ENCODE assay signal across 24 mouse cellular contexts in genomic region chr3:20141240-20141639, GRCm38 (mm10). TPM values are rescaled to one million over a fixed set of nuclear protein-coding genes. Genes with fewer than 3 reads are reported as not detected.
DNase-seq lines count a peak whose midpoint lies in the region; ATAC-seq and TF ChIP-seq lines count a peak whose summit lies in the region.
"Had no signal": no experiment of that assay in that cellular context is flagged by ENCODE, and none has a peak within 500 bp of the region (broad histone marks: within the 10 kb centered on the region; RNA-seq: fewer than 3 reads in every experiment).

No protein-coding gene starts in this region.

- H3K27me3 ChIP-seq in heart, embryonic 14.5 days (ENCODE audit: control insufficient read depth, insufficient read depth, low read length): no peaks in the 10 kb centered on the region
- no peaks in the 10 kb centered on the region for H3K27me3 ChIP-seq in heart, adult 2 months (ENCODE audit: control insufficient read depth, insufficient read depth, low read length)
- H3K27me3 ChIP-seq in intestine, embryonic 15.5 days (replicated peaks): no peaks in the 10 kb centered on the region
- H3K27me3 ChIP-seq in limb, embryonic 11.5 days (ENCODE audit: control insufficient read depth, insufficient read depth, low read length): no peaks in the 10 kb centered on the region
- H3K27me3 ChIP-seq: embryonic facial prominence, embryonic 13.5 days; limb, embryonic 13.5 days; lung, embryonic 15.5 days; midbrain, embryonic 15.5 days; neural tube, embryonic 15.5 days had no signal

- H3K4me1 ChIP-seq in heart, embryonic 14.5 days (ENCODE audit: control insufficient read depth in 2 of 2, insufficient read depth in 2 of 2, low read length in 2 of 2): peaks cover 19 to 54% of the 10 kb centered on the region in 2 experiments
- H3K4me1 ChIP-seq in heart, adult 2 months (ENCODE audit: control insufficient read depth, insufficient read depth, low read length): no peaks in the 10 kb centered on the region
- H3K4me1 ChIP-seq in intestine, embryonic 15.5 days (replicated peaks): no peaks in the 10 kb centered on the region
- peaks cover 10% of the 10 kb centered on the region for H3K4me1 ChIP-seq in limb, embryonic 11.5 days (ENCODE audit: control insufficient read depth, insufficient read depth, low read length)
- H3K4me1 ChIP-seq: midbrain, embryonic 15.5 days; neural tube, embryonic 15.5 days had no signal

- no peaks in the 10 kb centered on the region; the same call in none of the 2 replicates for H3K79me2 ChIP-seq in heart, adult 2 months (replicated peaks; ENCODE audit: control insufficient read depth, insufficient read depth, low read length)

- ATAC-seq in heart, embryonic 14.5 days (ENCODE audit: insufficient number of reproducible peaks, insufficient read depth, low FRiP score, low read depth): no peak
- ATAC-seq in intestine, embryonic 15.5 days: peak; percentile 46; the same call in 1 of the 2 replicates
- no peak for ATAC-seq in limb, embryonic 11.5 days (ENCODE audit: insufficient number of reproducible peaks, low FRiP score, low TSS enrichment, low read depth)
- ATAC-seq: forebrain, postnatal 0 days; hindbrain, embryonic 16.5 days; midbrain, embryonic 15.5 days had no signal

- no peak for TF ChIP-seq POLR2A in heart, adult 2 months (IDR thresholded peaks at IDR 0.05; ENCODE audit: insufficient read depth, low read depth, low read length)

- TF ChIP-seq EP300 in heart, adult 2 months (IDR thresholded peaks at IDR 0.05; ENCODE audit: insufficient read depth, low read depth, low read length): no peak

- peak; percentile 11 for DNase-seq in heart, adult 11 months
- DNase-seq in heart, adult 18-20 months: no peak
- no peak for DNase-seq in heart, adult 2 months
- no peak for DNase-seq in limb, embryonic 11.5 days (ENCODE audit: low spot score)
- DNase-seq in ovary, postnatal 10 days (ENCODE audit: low spot score): no peak
- DNase-seq: adrenal gland, postnatal 10 days; cerebellum, adult 9-11 months; forebrain, postnatal 0 days; kidney, adult 9 months; layer of hippocampus, adult 9-11 months; right cerebral cortex, adult 18-20 months; spleen, adult 18-20 months; thymus, postnatal 25 days had no signal

- no peak for TF ChIP-seq CTCF in heart, adult 2 months (IDR thresholded peaks at IDR 0.05)

- H3K9me3 ChIP-seq in heart, embryonic 14.5 days (ENCODE audit: control insufficient read depth, low read length): no peaks in the 10 kb centered on the region
- H3K9me3 ChIP-seq in intestine, embryonic 15.5 days: no peaks in the 10 kb centered on the region
- H3K9me3 ChIP-seq in limb, embryonic 11.5 days (ENCODE audit: control insufficient read depth, low read length): no peaks in the 10 kb centered on the region
- H3K9me3 ChIP-seq: embryonic facial prominence, embryonic 13.5 days; G1E; limb, embryonic 13.5 days; lung, embryonic 15.5 days; midbrain, embryonic 10.5 days; midbrain, embryonic 15.5 days; neural tube, embryonic 15.5 days had no signal

- H3K9ac ChIP-seq in heart, embryonic 14.5 days (ENCODE audit: low read length): no peak overlapping the region
- H3K9ac ChIP-seq in heart, adult 2 months (ENCODE audit: low read depth, low read length): no peak overlapping the region
- H3K9ac ChIP-seq in intestine, embryonic 15.5 days: no peak overlapping the region
- no peak overlapping the region for H3K9ac ChIP-seq in limb, embryonic 11.5 days (ENCODE audit: low read length)
- H3K9ac ChIP-seq: embryonic facial prominence, embryonic 13.5 days; forebrain, postnatal 0 days; limb, embryonic 13.5 days; lung, embryonic 15.5 days; midbrain, embryonic 15.5 days; neural tube, embryonic 15.5 days had no signal

- intact Hi-C loops in heart, adult 2 months (cut with DNase I): no loop called here

- H3K4me3 ChIP-seq in heart, embryonic 14.5 days (ENCODE audit: control insufficient read depth in 1 of 2, insufficient read depth in 1 of 2, low read depth in 1 of 2, low read length in 2 of 2): no peak overlapping the region
- no peak overlapping the region for H3K4me3 ChIP-seq in heart, adult 2 months
- no peak overlapping the region for H3K4me3 ChIP-seq in intestine, embryonic 15.5 days (replicated peaks)
- H3K4me3 ChIP-seq in limb, embryonic 11.5 days (ENCODE audit: low read depth, low read length): no peak overlapping the region
- H3K4me3 ChIP-seq: embryonic facial prominence, embryonic 13.5 days; limb, embryonic 13.5 days; lung, embryonic 15.5 days; midbrain, embryonic 10.5 days; midbrain, embryonic 15.5 days; neural tube, embryonic 15.5 days had no signal

- H3K36me3 ChIP-seq in heart, embryonic 14.5 days (ENCODE audit: control insufficient read depth, insufficient read depth, low read length): peaks cover 78% of the 10 kb centered on the region
- H3K36me3 ChIP-seq in heart, adult 2 months (ENCODE audit: control insufficient read depth, insufficient read depth, low read length): peaks cover 22% of the 10 kb centered on the region
- H3K36me3 ChIP-seq in intestine, embryonic 15.5 days: 0 out of 2 replicates have a peak, but pooled peaks cover 3% of the 10 kb centered on the region
- H3K36me3 ChIP-seq in limb, embryonic 11.5 days (ENCODE audit: control insufficient read depth, insufficient read depth, low read length): no peaks in the 10 kb centered on the region
- H3K36me3 ChIP-seq: G1E; midbrain, embryonic 10.5 days; midbrain, embryonic 15.5 days had no signal

- H3K4me2 ChIP-seq in heart, embryonic 14.5 days (ENCODE audit: low read length): no peak overlapping the region; the same call in 1 of the 2 replicates
- no peak overlapping the region for H3K4me2 ChIP-seq in intestine, embryonic 15.5 days (replicated peaks)
- no peak overlapping the region for H3K4me2 ChIP-seq in limb, embryonic 11.5 days (ENCODE audit: low read depth, severe bottlenecking)
- H3K4me2 ChIP-seq: embryonic facial prominence, embryonic 13.5 days; limb, embryonic 13.5 days; liver, embryonic 11.5 days; lung, embryonic 15.5 days; midbrain, embryonic 15.5 days; neural tube, embryonic 15.5 days had no signal

- peak overlapping the region; percentile 10 to 58; a peak in 3 of 4 replicates for H3K27ac ChIP-seq in heart, embryonic 14.5 days (replicated peaks in 1 of 2; ENCODE audit: control insufficient read depth in 1 of 2, insufficient read depth in 1 of 2, low read depth in 2 of 2, low read length in 2 of 2)
- no peak overlapping the region for H3K27ac ChIP-seq in heart, adult 2 months
- H3K27ac ChIP-seq in intestine, embryonic 15.5 days: no peak overlapping the region
- H3K27ac ChIP-seq in limb, embryonic 11.5 days (replicated peaks; ENCODE audit: low read depth, low read length): 0 out of 2 replicates have a peak overlapping the region, but pooled peaks have one; percentile 26
- H3K27ac ChIP-seq: embryonic facial prominence, embryonic 13.5 days; limb, embryonic 13.5 days; lung, embryonic 15.5 days; midbrain, embryonic 10.5 days; midbrain, embryonic 15.5 days; neural tube, embryonic 15.5 days had no signal

RNA-seq across cellular contexts. Expression of gene Gyg, which starts 13.9 kb away (rescaled TPM):
- total RNA-seq in heart, adult 18-20 months (2021): 100 to 1,000 TPM; 154 to 168 TPM
- polyA plus RNA-seq in heart, embryonic 14.5 days (2014; fragmentation: Nextera tagmentation; extraction: Ambion mirVana): 778 and 797 TPM in 2 replicates
- 100 to 1,000 TPM; 145 to 161 TPM for total RNA-seq in heart, adult 2 months (2021)
- polyA plus RNA-seq in heart, adult 2 months (2012; rRNA removed): 114 and 195 TPM in 2 replicates
- 47.4 and 49.0 TPM in 2 replicates for polyA plus RNA-seq in intestine, embryonic 15.5 days (2015; fragmentation: Nextera tagmentation; extraction: Ambion mirVana)
- 39.0 and 44.9 TPM in 2 replicates for polyA plus RNA-seq in limb, embryonic 11.5 days (2014; fragmentation: Nextera tagmentation; extraction: Ambion mirVana)
- total RNA-seq: G1E had no signal
- polyA plus RNA-seq: G1E had no signal

Comparison
In these comparisons a context has a peak if more than half of its experiments do, and no peak if none do; other contexts are left out.
1. H3K27ac ChIP-seq: peak in heart, embryonic 14.5 days (2 of 2) and limb, embryonic 11.5 days (single experiment); none in heart, adult 2 months (single experiment) and intestine, embryonic 15.5 days (single experiment).